Mouse (Mus musculus) adrenal gland, adult 2 months (tissue): ENCODE results near the gene Plcb3. TPM values are rescaled to one million over a fixed set of nuclear protein-coding genes. Genes with fewer than 3 reads are reported as not detected.

Source experiments
- DNase-seq: peaks from one replicate; pipeline ENCODE4 v3.0.0; 2021
- polyA plus RNA-seq: library from polyadenylated mRNA; depleted of rRNA; stranded (reverse); fragments of >200 nt; gene quantifications from 2 replicates; pipeline ENCODE4 v1.2.3, GENCODE M21; 2012
- total RNA-seq, 2 experiments: library from RNA; stranded (reverse); gene quantifications; 2 replicates each; pipeline ENCODE4 v1.2.3; 2021

Gene Plcb3
- total and polyA plus RNA-seq, 3 experiments, result 34.1 to 69.1 (median 47.8) TPM

GRCm38 (mm10) chr19:6920741-6921636 is 55.3 kb downstream of the Plcb3 start:
- DNase-seq, result no peak

- DNase-seq, result peak; percentile 79
These were observed 56.2 kb downstream of the Plcb3 start for GRCm38 (mm10) chr19:6919876-6920740.

- no peak for DNase-seq
These were observed 56.8 kb downstream of the Plcb3 start for GRCm38 (mm10) chr19:6919431-6919830.

GRCm38 (mm10) chr19:6918321-6918720 is 57.9 kb downstream of the Plcb3 start:
- no peak for DNase-seq

GRCm38 (mm10) chr19:6916496-6916895 is 59.8 kb downstream of the Plcb3 start:
- DNase-seq, result no peak

- no peak for DNase-seq
These were observed 61.0 kb downstream of the Plcb3 start for GRCm38 (mm10) chr19:6915276-6915675.

GRCm38 (mm10) chr19:6914540-6914939 is 61.7 kb downstream of the Plcb3 start:
- DNase-seq, result no peak

- DNase-seq, result no peak
These were observed 62.3 kb downstream of the Plcb3 start for GRCm38 (mm10) chr19:6913991-6914390.

- no peak for DNase-seq
These were observed 63.2 kb downstream of the Plcb3 start for GRCm38 (mm10) chr19:6913036-6913435.

- DNase-seq, result no peak
These were observed 63.9 kb downstream of the Plcb3 start for GRCm38 (mm10) chr19:6912205-6912970.

- DNase-seq, result no peak
These were observed 64.9 kb downstream of the Plcb3 start for GRCm38 (mm10) chr19:6911101-6912074.

- peak; percentile 75 for DNase-seq
These were observed 66.0 kb downstream of the Plcb3 start for GRCm38 (mm10) chr19:6910306-6910705.

- peak; percentile 94 for DNase-seq
These were observed 66.6 kb downstream of the Plcb3 start, which contains the start of the genes Trmt112 and Prdx5 for GRCm38 (mm10) chr19:6909507-6910289. Trmt112 (plus strand) TSS chr19:6909698. Prdx5 (minus strand) TSS chr19:6910106.

- no peak for DNase-seq
These were observed 67.2 kb downstream of the Plcb3 start for GRCm38 (mm10) chr19:6909021-6909420.

GRCm38 (mm10) chr19:6907811-6908540 is 68.3 kb downstream of the Plcb3 start:
- DNase-seq, result no peak

- no peak for DNase-seq
These were observed 69.2 kb downstream of the Plcb3 start for GRCm38 (mm10) chr19:6907094-6907493.

- DNase-seq, result no peak
These were observed 70.1 kb downstream of the Plcb3 start for GRCm38 (mm10) chr19:6906199-6906598.

GRCm38 (mm10) chr19:6905498-6906159 is 70.6 kb downstream of the Plcb3 start:
- no peak for DNase-seq

GRCm38 (mm10) chr19:6904846-6905245 is 71.4 kb downstream of the Plcb3 start:
- no peak for DNase-seq
